Mouse (Mus musculus) thymus, postnatal 0 days (tissue): ENCODE results near the gene Vps13c. TPM values are rescaled to one million over a fixed set of nuclear protein-coding genes. Genes with fewer than 3 reads are reported as not detected.

Experiments
- DNase-seq: peaks from one replicate; pipeline ENCODE4 v3.0.0-alpha.2; 2015; ENCODE audit warnings: low spot score
- polyA plus RNA-seq: library from polyadenylated mRNA; unstranded; fragments of >200 nt; fragmentation: Nextera tagmentation; extraction: Ambion mirVana; gene quantifications from 2 replicates; pipeline ENCODE4 v1.2.1, GENCODE M21; 2015

Vps13c gene
- polyA plus RNA-seq, 1 experiment from 2014 or later = 9.9 TPM

- DNase-seq = no peak
Measured at GRCm38 (mm10) chr9:67877081-67877718, 37.0 kb downstream of the Vps13c start.

GRCm38 (mm10) chr9:67878197-67878769 is 38.1 kb downstream of the Vps13c start:
- DNase-seq = no peak

GRCm38 (mm10) chr9:67883349-67883984 is 43.3 kb downstream of the Vps13c start:
- no peak for DNase-seq

- DNase-seq = no peak
Measured at GRCm38 (mm10) chr9:67884095-67884494, 43.9 kb downstream of the Vps13c start.

GRCm38 (mm10) chr9:67886981-67887720 is 47.0 kb downstream of the Vps13c start:
- no peak for DNase-seq

- DNase-seq = no peak
Measured at GRCm38 (mm10) chr9:67893474-67893873, 53.3 kb downstream of the Vps13c start.

- DNase-seq = no peak
Measured at GRCm38 (mm10) chr9:67896646-67897295, 56.6 kb downstream of the Vps13c start.

- no peak for DNase-seq
Measured at GRCm38 (mm10) chr9:67900398-67900797, 60.2 kb downstream of the Vps13c start.

GRCm38 (mm10) chr9:67904355-67904754 is 64.2 kb downstream of the Vps13c start:
- DNase-seq = no peak

GRCm38 (mm10) chr9:67905541-67905940 is 65.3 kb downstream of the Vps13c start:
- DNase-seq = no peak

- no peak for DNase-seq
Measured at GRCm38 (mm10) chr9:67914681-67915080, 74.5 kb downstream of the Vps13c start.

GRCm38 (mm10) chr9:67922350-67922749 is 82.2 kb downstream of the Vps13c start:
- DNase-seq = no peak

GRCm38 (mm10) chr9:67930629-67931028 is 90.4 kb downstream of the Vps13c start:
- DNase-seq = no peak

- no peak for DNase-seq
Measured at GRCm38 (mm10) chr9:67937286-67937685, 97.1 kb downstream of the Vps13c start.

- DNase-seq = no peak
Measured at GRCm38 (mm10) chr9:67955466-67956010, 115.3 kb downstream of the Vps13c start.

GRCm38 (mm10) chr9:67961953-67962352 is 121.8 kb downstream of the Vps13c start:
- no peak for DNase-seq

GRCm38 (mm10) chr9:67965889-67966288 is 125.7 kb downstream of the Vps13c start:
- no peak for DNase-seq

- no peak for DNase-seq
Measured at GRCm38 (mm10) chr9:67967011-67967410, 126.8 kb downstream of the Vps13c start.

- DNase-seq = peak; percentile 49
Measured at GRCm38 (mm10) chr9:67973451-67973850, 133.3 kb downstream of the Vps13c start.

GRCm38 (mm10) chr9:67975491-67975890 is 135.3 kb downstream of the Vps13c start:
- DNase-seq = no peak

- no peak for DNase-seq
Measured at GRCm38 (mm10) chr9:68006566-68006965, 166.4 kb downstream of the Vps13c start.
